In genomic region chr11:87763511-87763987, GRCm38 (mm10) we compare ENCODE assay signal across 8 mouse cellular contexts. TPM values are rescaled to one million over a fixed set of nuclear protein-coding genes. Genes with fewer than 3 reads are reported as not detected.
DNase-seq lines count a peak whose midpoint lies in the region; ATAC-seq lines count a peak whose summit lies in the region.

No protein-coding gene starts in this region.

- H3K9me3 ChIP-seq in heart, embryonic 10.5 days: no peaks in the 10 kb centered on the region
- no peaks in the 10 kb centered on the region for H3K9me3 ChIP-seq in embryonic facial prominence, embryonic 14.5 days (ENCODE audit: control insufficient read depth, low read length)
- H3K9me3 ChIP-seq in neural tube, embryonic 13.5 days: no peaks in the 10 kb centered on the region

- peak overlapping the region; percentile 68 for H3K9ac ChIP-seq in embryonic facial prominence, embryonic 14.5 days (ENCODE audit: low read depth, low read length)
- peak overlapping the region; percentile 85 for H3K9ac ChIP-seq in neural tube, embryonic 13.5 days

- peak overlapping the region; percentile 62 for H3K4me3 ChIP-seq in heart, embryonic 10.5 days
- peak overlapping the region; percentile 48 for H3K4me3 ChIP-seq in embryonic facial prominence, embryonic 14.5 days (ENCODE audit: low read depth, low read length)
- H3K4me3 ChIP-seq in neural tube, embryonic 13.5 days: peak overlapping the region; percentile 68

- 1% methylated on average over 17 of the region's 17 CpGs for WGBS in heart, embryonic 10.5 days
- WGBS in embryonic facial prominence, embryonic 14.5 days: 2% methylated on average over 16 of the region's 17 CpGs
- WGBS in neural tube, embryonic 13.5 days: 1% methylated on average over 17 of the region's 17 CpGs

- H3K27ac ChIP-seq in heart, embryonic 10.5 days: peak overlapping the region; percentile 59; the same call in 1 of the 2 replicates
- no peak overlapping the region for H3K27ac ChIP-seq in embryonic facial prominence, embryonic 14.5 days (replicated peaks; ENCODE audit: low read depth, low read length)
- peak overlapping the region; percentile 84 for H3K27ac ChIP-seq in neural tube, embryonic 13.5 days (replicated peaks)

- peaks cover 93% of the 10 kb centered on the region for H3K27me3 ChIP-seq in heart, embryonic 10.5 days (ENCODE audit: insufficient read depth, poor library complexity, severe bottlenecking)
- peaks cover 79% of the 10 kb centered on the region for H3K27me3 ChIP-seq in embryonic facial prominence, embryonic 14.5 days (replicated peaks; ENCODE audit: control insufficient read depth, insufficient read depth, low read length)
- H3K27me3 ChIP-seq in neural tube, embryonic 13.5 days: peaks cover 61% of the 10 kb centered on the region

- peak overlapping the region; percentile 92 for H3K4me2 ChIP-seq in embryonic facial prominence, embryonic 14.5 days (ENCODE audit: low read depth, low read length)
- H3K4me2 ChIP-seq in neural tube, embryonic 13.5 days: peak overlapping the region; percentile 96

- ATAC-seq in embryonic facial prominence, embryonic 14.5 days (ENCODE audit: low read depth): peak; percentile 70
- peak; percentile 68 for ATAC-seq in neural tube, embryonic 13.5 days (ENCODE audit: low read depth)

- no peak for DNase-seq in heart, embryonic 10.5 days (ENCODE audit: low spot score)
- no peak for DNase-seq in heart, postnatal 4 days
- DNase-seq in R1 (ENCODE audit: low read depth, low spot score): peak; percentile 97
- DNase-seq in embryonic facial prominence, embryonic 14.5 days (ENCODE audit: low spot score): peak; percentile 79
- peak; percentile 67 for DNase-seq in kidney, adult 11 months
- peak; percentile 71 for DNase-seq in left cerebral cortex, postnatal 4 days
- DNase-seq in c-Kit-positive CD71-positive TER-119-positive erythroid progenitor cells, embryonic 14.5 days (ENCODE audit: low spot score): no peak

- intact Hi-C loops in left cerebral cortex, postnatal 4 days (cut with DNase I): no loop called here

- no peaks in the 10 kb centered on the region for H3K36me3 ChIP-seq in heart, embryonic 10.5 days
- H3K36me3 ChIP-seq in embryonic facial prominence, embryonic 14.5 days (ENCODE audit: control insufficient read depth, insufficient read depth, low read length): no peaks in the 10 kb centered on the region
- H3K36me3 ChIP-seq in neural tube, embryonic 13.5 days: peaks cover 13% of the 10 kb centered on the region; the same call in 1 of the 2 replicates

- peaks cover 25% of the 10 kb centered on the region for H3K4me1 ChIP-seq in heart, embryonic 10.5 days
- H3K4me1 ChIP-seq in embryonic facial prominence, embryonic 14.5 days (ENCODE audit: control insufficient read depth, insufficient read depth, low read length): peaks cover 7% of the 10 kb centered on the region
- H3K4me1 ChIP-seq in neural tube, embryonic 13.5 days (replicated peaks): peaks cover 59% of the 10 kb centered on the region

RNA-seq across cellular contexts. Expression of gene Tspoap1, which starts 3.2 kb away (rescaled TPM):
- 0.95 and 1.5 TPM in 2 replicates for polyA plus RNA-seq in heart, embryonic 10.5 days (2016; fragmentation: Nextera tagmentation; extraction: Ambion mirVana)
- under 1 TPM in 1 of 2 experiments, not detected in 1; 0.07 TPM for total RNA-seq in heart, postnatal 4 days (2021)
- 1.9 and 2.2 TPM in 2 replicates for polyA plus RNA-seq in embryonic facial prominence, embryonic 14.5 days (2014; fragmentation: Nextera tagmentation; extraction: Ambion mirVana)
- 100 to 1,000 TPM; 180 to 186 TPM for total RNA-seq in left cerebral cortex, postnatal 4 days (2021)
- 24.9 and 27.0 TPM in 2 replicates for polyA plus RNA-seq in neural tube, embryonic 13.5 days (2015; fragmentation: Nextera tagmentation; extraction: Ambion mirVana)

RNA-seq across cellular contexts. Expression of gene Supt4a, which starts 26.2 kb away (rescaled TPM):
- 122 and 151 TPM in 2 replicates for polyA plus RNA-seq in heart, embryonic 10.5 days (2016; fragmentation: Nextera tagmentation; extraction: Ambion mirVana)
- 10 to 100 TPM; 47.9 to 49.9 TPM for total RNA-seq in heart, postnatal 4 days (2021)
- polyA plus RNA-seq in embryonic facial prominence, embryonic 14.5 days (2014; fragmentation: Nextera tagmentation; extraction: Ambion mirVana): 146 and 153 TPM in 2 replicates
- 10 to 100 TPM; 53.8 to 54.4 TPM for total RNA-seq in left cerebral cortex, postnatal 4 days (2021)
- polyA plus RNA-seq in neural tube, embryonic 13.5 days (2015; fragmentation: Nextera tagmentation; extraction: Ambion mirVana): 165 and 166 TPM in 2 replicates

RNA-seq across cellular contexts. Expression of gene Mpo, which starts 29.8 kb away (rescaled TPM):
- 5.8 and 11.8 TPM in 2 replicates for polyA plus RNA-seq in heart, embryonic 10.5 days (2016; fragmentation: Nextera tagmentation; extraction: Ambion mirVana)
- under 1 TPM; 0.14 to 0.33 TPM for total RNA-seq in heart, postnatal 4 days (2021)
- 0.77 and 2.7 TPM in 2 replicates for polyA plus RNA-seq in embryonic facial prominence, embryonic 14.5 days (2014; fragmentation: Nextera tagmentation; extraction: Ambion mirVana)
- under 1 TPM in 1 of 2 experiments, not detected in 1; 0.32 TPM for total RNA-seq in left cerebral cortex, postnatal 4 days (2021)
- 1.2 and 1.5 TPM in 2 replicates for polyA plus RNA-seq in neural tube, embryonic 13.5 days (2015; fragmentation: Nextera tagmentation; extraction: Ambion mirVana)

Comparison
In these comparisons a context has a peak if more than half of its experiments do, and no peak if none do; other contexts are left out.
1. DNase-seq: peak in R1 (single experiment), embryonic facial prominence, embryonic 14.5 days (single experiment), kidney, adult 11 months (single experiment) and left cerebral cortex, postnatal 4 days (single experiment); none in heart, embryonic 10.5 days (single experiment), heart, postnatal 4 days (single experiment) and c-Kit-positive CD71-positive TER-119-positive erythroid progenitor cells, embryonic 14.5 days (single experiment).
2. Peak in every context shown above with its lines, with median percentiles within 50 percentile points of each other: H3K4me3 ChIP-seq.